Mouse (Mus musculus): Measurements from ENCODE around the gene Ralgapa2. TPM values are rescaled to one million over a fixed set of nuclear protein-coding genes. Genes with fewer than 3 reads are reported as not detected.

Gene Ralgapa2
- polyA plus RNA-seq, 1 experiment from 2014 or later = 9.6 TPM

GRCm38 (mm10) chr2:146533118-146533949 lies 21.2 kb upstream of the Ralgapa2 start:
- Histone ChIP-seq H3K9ac (ENCODE audit: low read length) (no peak overlapping the region), H3K27ac (ENCODE audit: low read length) (peak overlapping the region; percentile 48), H3K27me3 (ENCODE audit: control insufficient read depth, insufficient read depth, low read length) (no peaks in the 10 kb centered on the region), H3K4me1 (ENCODE audit: control insufficient read depth, insufficient read depth, low read length) (0 out of 2 replicates have a peak, but pooled peaks cover 2% of the 10 kb centered on the region), H3K4me3 (replicated peaks; ENCODE audit: low read length) (no peak overlapping the region), H3K36me3 (ENCODE audit: control insufficient read depth, insufficient read depth, low read length) (no peaks in the 10 kb centered on the region), H3K4me2 (ENCODE audit: low read depth, low read length) (no peak overlapping the region), H3K9me3 (replicated peaks; ENCODE audit: control insufficient read depth, low read length) (no peaks in the 10 kb centered on the region)
- ATAC-seq (ENCODE audit: insufficient read depth, low FRiP score) = peak; percentile 45; the same call in 1 of the 2 replicates
- WGBS = 47% methylated on average over 8 of the region's 8 CpGs

GRCm38 (mm10) chr2:146532493-146532892 lies 20.3 kb upstream of the Ralgapa2 start:
- H3K4me3 ChIP-seq (replicated peaks; ENCODE audit: low read length) = no peak overlapping the region
- no peak overlapping the region for H3K27ac ChIP-seq (ENCODE audit: low read length)
- H3K9ac ChIP-seq (ENCODE audit: low read length) = no peak overlapping the region
- 0 out of 2 replicates have a peak, but pooled peaks cover 2% of the 10 kb centered on the region for H3K4me1 ChIP-seq (ENCODE audit: control insufficient read depth, insufficient read depth, low read length)
- WGBS = 73% methylated on average over 3 of the region's 3 CpGs
- no peak for ATAC-seq (ENCODE audit: insufficient read depth, low FRiP score)
- no peaks in the 10 kb centered on the region for H3K9me3 ChIP-seq (replicated peaks; ENCODE audit: control insufficient read depth, low read length)
- no peaks in the 10 kb centered on the region for H3K27me3 ChIP-seq (ENCODE audit: control insufficient read depth, insufficient read depth, low read length)
- H3K36me3 ChIP-seq (ENCODE audit: control insufficient read depth, insufficient read depth, low read length) = no peaks in the 10 kb centered on the region
- H3K4me2 ChIP-seq (ENCODE audit: low read depth, low read length) = no peak overlapping the region

GRCm38 (mm10) chr2:146525483-146525882 lies 13.3 kb upstream of the Ralgapa2 start:
- Histone ChIP-seq H3K4me1 (ENCODE audit: control insufficient read depth, insufficient read depth, low read length) (no peaks in the 10 kb centered on the region), H3K27me3 (ENCODE audit: control insufficient read depth, insufficient read depth, low read length) (no peaks in the 10 kb centered on the region), H3K9ac (ENCODE audit: low read length) (no peak overlapping the region), H3K4me2 (ENCODE audit: low read depth, low read length) (no peak overlapping the region), H3K4me3 (replicated peaks; ENCODE audit: low read length) (no peak overlapping the region), H3K36me3 (ENCODE audit: control insufficient read depth, insufficient read depth, low read length) (no peaks in the 10 kb centered on the region), H3K9me3 (replicated peaks; ENCODE audit: control insufficient read depth, low read length) (no peaks in the 10 kb centered on the region), H3K27ac (ENCODE audit: low read length) (no peak overlapping the region)
- 34% methylated on average over 2 of the region's 2 CpGs for WGBS
- ATAC-seq (ENCODE audit: insufficient read depth, low FRiP score) = no peak

GRCm38 (mm10) chr2:146524685-146525415 lies 12.7 kb upstream of the Ralgapa2 start:
- H3K4me1 ChIP-seq (ENCODE audit: control insufficient read depth, insufficient read depth, low read length) = no peaks in the 10 kb centered on the region
- peak; percentile 74 for ATAC-seq (ENCODE audit: insufficient read depth, low FRiP score)
- no peaks in the 10 kb centered on the region for H3K36me3 ChIP-seq (ENCODE audit: control insufficient read depth, insufficient read depth, low read length)
- no peaks in the 10 kb centered on the region for H3K9me3 ChIP-seq (replicated peaks; ENCODE audit: control insufficient read depth, low read length)
- WGBS = 59% methylated on average over 4 of the region's 4 CpGs
- H3K4me3 ChIP-seq (replicated peaks; ENCODE audit: low read length) = no peak overlapping the region
- no peaks in the 10 kb centered on the region for H3K27me3 ChIP-seq (ENCODE audit: control insufficient read depth, insufficient read depth, low read length)
- no peak overlapping the region for H3K27ac ChIP-seq (ENCODE audit: low read length)
- no peak overlapping the region for H3K4me2 ChIP-seq (ENCODE audit: low read depth, low read length)
- H3K9ac ChIP-seq (ENCODE audit: low read length) = no peak overlapping the region

GRCm38 (mm10) chr2:146516894-146517293 lies 4.8 kb upstream of the Ralgapa2 start:
- Histone ChIP-seq H3K36me3 (ENCODE audit: control insufficient read depth, insufficient read depth, low read length) (no peaks in the 10 kb centered on the region), H3K9ac (ENCODE audit: low read length) (no peak overlapping the region), H3K4me1 (ENCODE audit: control insufficient read depth, insufficient read depth, low read length) (peaks cover 3% of the 10 kb centered on the region; the same call in 1 of the 2 replicates), H3K4me3 (replicated peaks; ENCODE audit: low read length) (no peak overlapping the region), H3K27ac (ENCODE audit: low read length) (no peak overlapping the region), H3K9me3 (replicated peaks; ENCODE audit: control insufficient read depth, low read length) (no peaks in the 10 kb centered on the region), H3K4me2 (ENCODE audit: low read depth, low read length) (no peak overlapping the region), H3K27me3 (ENCODE audit: control insufficient read depth, insufficient read depth, low read length) (no peaks in the 10 kb centered on the region)
- ATAC-seq (ENCODE audit: insufficient read depth, low FRiP score) = no peak
- 70% methylated on average over 2 of the region's 2 CpGs for WGBS

- Histone ChIP-seq H3K9me3 (replicated peaks; ENCODE audit: control insufficient read depth, low read length) (no peaks in the 10 kb centered on the region), H3K9ac (ENCODE audit: low read length) (no peak overlapping the region), H3K27ac (ENCODE audit: low read length) (no peak overlapping the region), H3K4me3 (replicated peaks; ENCODE audit: low read length) (no peak overlapping the region), H3K4me2 (ENCODE audit: low read depth, low read length) (no peak overlapping the region), H3K27me3 (ENCODE audit: control insufficient read depth, insufficient read depth, low read length) (no peaks in the 10 kb centered on the region), H3K4me1 (ENCODE audit: control insufficient read depth, insufficient read depth, low read length) (peaks cover 7% of the 10 kb centered on the region), H3K36me3 (ENCODE audit: control insufficient read depth, insufficient read depth, low read length) (no peaks in the 10 kb centered on the region)
- ATAC-seq (ENCODE audit: insufficient read depth, low FRiP score) = no peak
- 72% methylated on average over 2 of the region's 2 CpGs for WGBS
Observed at GRCm38 (mm10) chr2:146515081-146515480, 2.9 kb upstream of the Ralgapa2 start.

GRCm38 (mm10) chr2:146512581-146512920 lies 407 bp upstream of the Ralgapa2 start:
- Histone ChIP-seq H3K27ac (ENCODE audit: low read length) (no peak overlapping the region), H3K4me3 (replicated peaks; ENCODE audit: low read length) (no peak overlapping the region; the same call in 1 of the 2 replicates), H3K9ac (ENCODE audit: low read length) (no peak overlapping the region), H3K4me2 (ENCODE audit: low read depth, low read length) (peak overlapping the region; percentile 45), H3K9me3 (replicated peaks; ENCODE audit: control insufficient read depth, low read length) (no peaks in the 10 kb centered on the region), H3K27me3 (ENCODE audit: control insufficient read depth, insufficient read depth, low read length) (no peaks in the 10 kb centered on the region), H3K36me3 (ENCODE audit: control insufficient read depth, insufficient read depth, low read length) (no peaks in the 10 kb centered on the region), H3K4me1 (ENCODE audit: control insufficient read depth, insufficient read depth, low read length) (peaks cover 7% of the 10 kb centered on the region)
- no peak for ATAC-seq (ENCODE audit: insufficient read depth, low FRiP score)
- 76% methylated on average over 2 of the region's 2 CpGs for WGBS

- H3K27ac ChIP-seq (ENCODE audit: low read length) = peak overlapping the region; percentile 44
Observed at GRCm38 (mm10) chr2:146511401-146511865, 711 bp downstream of the Ralgapa2 start.

GRCm38 (mm10) chr2:146510780-146511179 lies 1.4 kb downstream of the Ralgapa2 start:
- Histone ChIP-seq H3K4me1 (ENCODE audit: control insufficient read depth, insufficient read depth, low read length) (peaks cover 7% of the 10 kb centered on the region), H3K4me3 (replicated peaks; ENCODE audit: low read length) (peak overlapping the region; percentile 77), H3K9ac (ENCODE audit: low read length) (peak overlapping the region; percentile 5)

More at GRCm38 (mm10) chr2:146511401-146511865, 711 bp downstream of the Ralgapa2 start:
- H3K4me2 ChIP-seq (ENCODE audit: low read depth, low read length) = peak overlapping the region; percentile 91
- H3K9ac ChIP-seq (ENCODE audit: low read length) = peak overlapping the region; percentile 83
- no peaks in the 10 kb centered on the region for H3K36me3 ChIP-seq (ENCODE audit: control insufficient read depth, insufficient read depth, low read length)
- no peaks in the 10 kb centered on the region for H3K9me3 ChIP-seq (replicated peaks; ENCODE audit: control insufficient read depth, low read length)
- H3K4me3 ChIP-seq (replicated peaks; ENCODE audit: low read length) = peak overlapping the region; percentile 77
- peaks cover 7% of the 10 kb centered on the region for H3K4me1 ChIP-seq (ENCODE audit: control insufficient read depth, insufficient read depth, low read length)
- ATAC-seq (ENCODE audit: insufficient read depth, low FRiP score) = peak; percentile 42
- under 1% methylated on average over 21 of the region's 22 CpGs for WGBS
- H3K27me3 ChIP-seq (ENCODE audit: control insufficient read depth, insufficient read depth, low read length) = no peaks in the 10 kb centered on the region

More at GRCm38 (mm10) chr2:146510780-146511179, 1.4 kb downstream of the Ralgapa2 start:
- ATAC-seq (ENCODE audit: insufficient read depth, low FRiP score) = no peak
- H3K27me3 ChIP-seq (ENCODE audit: control insufficient read depth, insufficient read depth, low read length) = no peaks in the 10 kb centered on the region
- no peaks in the 10 kb centered on the region for H3K36me3 ChIP-seq (ENCODE audit: control insufficient read depth, insufficient read depth, low read length)
- no peaks in the 10 kb centered on the region for H3K9me3 ChIP-seq (replicated peaks; ENCODE audit: control insufficient read depth, low read length)
- H3K4me2 ChIP-seq (ENCODE audit: low read depth, low read length) = peak overlapping the region; percentile 91
- no peak overlapping the region for H3K27ac ChIP-seq (ENCODE audit: low read length)
- 29% methylated on average over 1 of the region's 1 CpGs for WGBS
